Mouse (Mus musculus): ENCODE measurements around the gene Fry. TPM values are rescaled to one million over a fixed set of nuclear protein-coding genes. Genes with fewer than 3 reads are reported as not detected.

Fry gene
- total and polyA plus RNA-seq, 3 experiments, result 1.9 to 2.3 TPM; not detected in 1

- Histone ChIP-seq H3K4me1 (ENCODE audit: control insufficient read depth in 1 of 2, insufficient read depth in 2 of 2, low read length in 2 of 2) (no peaks in the 10 kb centered on the region), H3K79me2 (ENCODE audit: control insufficient read depth, insufficient read depth, low read length, poor library complexity) (no peaks in the 10 kb centered on the region), H3K4me3 (ENCODE audit: control insufficient read depth in 1 of 2, insufficient read depth in 1 of 2, low read depth in 2 of 2, low read length in 2 of 2) (no peak overlapping the region), H3K27ac (ENCODE audit: control insufficient read depth, low read depth, low read length) (no peak overlapping the region), H3K9ac (ENCODE audit: control insufficient read depth, low read depth, low read length, poor library complexity, severe bottlenecking) (no peak overlapping the region), H3K27me3 (ENCODE audit: control insufficient read depth in 1 of 2, insufficient read depth in 2 of 2, low read length in 2 of 2) (peaks cover 4 to 5% of the 10 kb centered on the region in 2 experiments; a peak in 3 of 4 replicates), H3K36me3 (ENCODE audit: control insufficient read depth in 1 of 2, insufficient read depth in 2 of 2, low read length in 2 of 2) (no peaks in the 10 kb centered on the region), H3K9me3 (replicated peaks; ENCODE audit: insufficient read depth, low read length) (no peaks in the 10 kb centered on the region)
- DNase-seq (ENCODE audit: low read depth, low spot score), result peak; percentile 71
- peak; percentile 83 for TF ChIP-seq RAD21 (IDR thresholded peaks at IDR 0.05; ENCODE audit: low read depth, low read length)
- TF ChIP-seq ZNF384 (IDR thresholded peaks at IDR 0.05; ENCODE audit: low read depth, low read length), result no peak
- TF ChIP-seq POLR2AphosphoS2 (IDR thresholded peaks at IDR 0.05; ENCODE audit: low read length), result no peak
- TF ChIP-seq MYB (IDR thresholded peaks at IDR 0.05; ENCODE audit: low read depth, low read length), result no peak
- TF ChIP-seq CHD2 (IDR thresholded peaks at IDR 0.05; ENCODE audit: low read length), result no peak
- TF ChIP-seq NRF1 (IDR thresholded peaks at IDR 0.05; ENCODE audit: insufficient read depth, low read depth, low read length, poor library complexity, severe bottlenecking), result peak; percentile 22; the same call in 1 of the 2 replicates
- no peak for TF ChIP-seq MAX (IDR thresholded peaks at IDR 0.05; ENCODE audit: low read length)
- no peak for TF ChIP-seq RCOR1 (IDR thresholded peaks at IDR 0.05; ENCODE audit: low read depth, low read length)
- TF ChIP-seq ELF1 (IDR thresholded peaks at IDR 0.05; ENCODE audit: low read depth, low read length), result no peak
- TF ChIP-seq ETS1 (IDR thresholded peaks at IDR 0.05; ENCODE audit: low read depth, low read length), result no peak
- peak; percentile 87 to 89 (median 88) for TF ChIP-seq CTCF (IDR thresholded peaks at IDR 0.05 in 2 of 3, conservative IDR thresholded peaks at IDR 0.05 in 1 of 3; ENCODE audit: control insufficient read depth in 1 of 3, insufficient read depth in 1 of 3, low read depth in 2 of 3, low read length in 3 of 3, poor library complexity in 1 of 3, severe bottlenecking in 1 of 3)
- no peak for TF ChIP-seq KAT2A (conservative IDR thresholded peaks at IDR 0.05; ENCODE audit: low read depth, low read length)
- TF ChIP-seq MEF2A (IDR thresholded peaks at IDR 0.05; ENCODE audit: extremely low read depth, insufficient replicate concordance, low read depth, low read length, poor library complexity, severe bottlenecking), result no peak
- no peak for TF ChIP-seq JUND (IDR thresholded peaks at IDR 0.05; ENCODE audit: low read depth, low read length)
- no peak for TF ChIP-seq MYC (IDR thresholded peaks at IDR 0.05; ENCODE audit: low read depth, low read length)
- peak; percentile 63 for TF ChIP-seq ZC3H11A (IDR thresholded peaks at IDR 0.05; ENCODE audit: low read depth, low read length)
- TF ChIP-seq USF2 (IDR thresholded peaks at IDR 0.05; ENCODE audit: borderline replicate concordance in 1 of 2, insufficient read depth in 1 of 2, low read depth in 1 of 2, low read length in 2 of 2), result no peak
- TF ChIP-seq EP300 (IDR thresholded peaks at IDR 0.05; ENCODE audit: low read depth in 1 of 2, low read length in 2 of 2), result no peak
- TF ChIP-seq TAL1 (IDR thresholded peaks at IDR 0.05; ENCODE audit: low read length), result no peak
- TF ChIP-seq TBP (IDR thresholded peaks at IDR 0.05; ENCODE audit: low read depth, low read length), result no peak
- peak; percentile 77 for TF ChIP-seq SMC3 (IDR thresholded peaks at IDR 0.05; ENCODE audit: low read depth, low read length)
- no peak for TF ChIP-seq TCF12 (IDR thresholded peaks at IDR 0.05; ENCODE audit: low read depth, low read length)
Observed at GRCm38 (mm10) chr5:150097620-150098019, 20.8 kb upstream of the Fry start.
